Mouse (Mus musculus): Measurements from ENCODE around the gene Gm28729.
A peak's percentile ranks its signal among the peaks of the same experiment; 100 is the strongest.
"Not testable (repeated sequence)": the region's sequence is repeated elsewhere in the genome, so short reads cannot be mapped to it uniquely, and the experiment has no call there.

The Gm28729 gene

DNA sequence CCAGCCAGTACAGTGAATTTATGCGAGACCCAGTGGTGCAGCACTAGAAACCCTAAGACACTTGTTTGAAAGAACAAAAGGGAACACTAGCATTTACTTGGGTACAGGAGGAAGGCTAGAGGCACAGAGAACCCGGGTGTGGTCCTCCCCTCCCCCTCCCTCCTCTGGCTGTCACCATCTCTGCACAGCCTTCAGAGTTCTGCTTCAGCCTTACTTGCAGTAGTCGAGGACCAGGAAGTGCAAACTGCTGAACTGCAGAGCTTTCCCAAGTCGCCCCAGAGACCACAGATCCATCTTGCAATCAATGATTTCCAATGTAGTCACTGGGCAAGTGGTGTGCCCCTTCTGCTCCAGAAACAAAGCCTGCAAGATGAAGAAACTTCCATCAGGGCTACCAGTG lies 7.6 kb downstream of the Gm28729 start:
- DNase-seq: no peak

DNA sequence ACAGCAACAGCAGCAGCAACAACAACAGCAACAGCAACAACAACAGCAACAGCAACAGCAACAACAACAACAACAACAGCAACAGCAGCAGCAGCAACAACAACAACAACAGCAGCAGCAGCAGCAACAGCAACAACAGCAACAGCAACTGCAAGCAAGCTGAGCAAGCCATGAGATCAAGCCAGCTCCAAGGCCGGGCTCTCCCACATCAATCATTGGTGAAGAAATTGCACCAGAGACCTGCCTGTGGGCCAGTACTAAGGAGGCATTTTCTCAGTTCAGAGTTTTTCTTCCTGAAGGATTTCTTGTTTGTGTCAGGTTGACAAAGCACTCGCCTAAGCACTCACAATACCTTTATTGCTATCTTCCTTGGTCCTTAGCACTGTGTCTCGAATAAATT lies 8.3 kb downstream of the Gm28729 start:
- DNase-seq: no peak

DNA sequence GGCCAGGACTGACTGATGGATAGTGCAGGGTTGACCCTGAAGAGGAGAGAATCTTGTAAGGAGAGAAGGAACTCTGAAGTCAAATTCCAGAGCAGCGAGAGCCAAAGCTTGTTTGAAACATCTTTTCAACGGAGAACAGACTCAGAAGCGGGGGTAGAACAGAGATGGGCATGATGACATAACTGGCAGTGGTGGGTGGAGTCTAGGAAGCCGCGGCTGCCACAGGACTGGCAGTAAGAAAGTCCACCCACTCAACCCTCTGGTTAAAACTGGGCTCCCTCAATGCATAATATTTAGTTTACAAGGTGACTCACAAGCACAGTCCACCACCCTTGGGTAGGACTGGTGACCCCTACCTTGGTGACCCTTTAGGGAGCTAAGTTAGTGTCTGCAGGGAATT lies 9.3 kb downstream of the Gm28729 start:
- no peak for DNase-seq

DNA sequence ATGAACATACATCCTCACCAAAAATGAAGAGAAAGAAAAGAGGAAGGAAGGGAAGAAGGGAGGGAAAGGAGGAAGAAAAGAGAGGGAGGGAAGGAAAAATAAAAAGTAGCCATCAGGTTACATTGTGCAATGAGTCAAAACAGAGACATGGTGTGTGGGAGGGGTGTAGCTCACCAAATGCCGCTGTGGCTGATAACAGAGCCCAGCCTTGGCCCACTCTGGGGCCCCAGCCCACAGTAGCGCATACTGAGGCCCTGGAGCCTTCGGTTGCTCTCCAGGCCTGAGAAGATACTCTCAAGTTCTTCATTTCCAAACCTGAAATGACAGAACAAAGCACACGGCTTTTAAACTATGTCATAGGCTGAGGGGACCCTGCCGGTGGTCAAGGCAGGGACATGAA lies 10.8 kb downstream of the Gm28729 start:
- DNase-seq: no peak

DNA sequence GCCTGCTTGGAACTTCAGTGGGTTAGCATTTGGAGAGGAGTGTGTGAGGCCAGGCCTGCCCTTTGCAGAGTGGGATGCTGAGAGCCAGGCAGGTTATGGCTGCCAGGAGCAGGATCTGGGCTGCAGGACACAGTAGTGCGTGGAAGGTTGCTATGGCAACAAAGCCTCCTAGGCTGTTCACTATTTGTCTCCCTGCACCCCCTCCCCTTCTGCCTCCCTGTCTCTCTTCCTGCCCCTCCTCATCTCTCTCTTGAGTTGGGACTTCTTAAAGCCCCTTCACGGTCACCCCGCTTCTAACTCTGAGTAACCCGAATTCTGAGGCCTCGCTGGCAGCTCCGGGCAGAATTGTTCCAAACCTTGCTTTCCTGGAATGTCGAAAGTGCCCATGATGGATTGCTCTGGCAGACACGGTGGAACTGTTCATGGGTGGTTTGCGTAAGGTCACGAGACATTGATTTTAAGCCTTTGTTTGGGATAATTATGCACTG lies 19.0 kb downstream of the Gm28729 start:
- DNase-seq: peak; percentile 49 to 76

DNA sequence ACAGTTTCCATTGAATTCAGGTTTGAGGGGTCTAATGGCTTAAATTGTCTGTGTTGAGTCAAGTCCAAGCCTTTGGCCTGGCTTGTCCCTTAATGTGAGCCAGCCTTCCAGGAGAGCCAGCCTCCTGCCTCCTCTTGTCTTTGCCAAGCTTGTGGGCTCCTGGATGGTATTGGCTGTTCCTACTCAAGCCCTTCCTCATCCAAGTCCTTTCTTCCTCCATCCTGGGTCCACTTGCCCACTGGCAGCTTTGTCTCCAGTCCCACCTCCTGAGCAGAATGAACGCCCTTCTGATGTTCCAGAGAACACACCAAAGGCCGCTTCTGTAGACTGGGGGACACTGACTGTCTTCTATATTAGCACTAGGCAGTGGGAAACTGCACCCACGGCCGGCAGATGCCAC lies 19.9 kb downstream of the Gm28729 start:
- DNase-seq: no peak

DNA sequence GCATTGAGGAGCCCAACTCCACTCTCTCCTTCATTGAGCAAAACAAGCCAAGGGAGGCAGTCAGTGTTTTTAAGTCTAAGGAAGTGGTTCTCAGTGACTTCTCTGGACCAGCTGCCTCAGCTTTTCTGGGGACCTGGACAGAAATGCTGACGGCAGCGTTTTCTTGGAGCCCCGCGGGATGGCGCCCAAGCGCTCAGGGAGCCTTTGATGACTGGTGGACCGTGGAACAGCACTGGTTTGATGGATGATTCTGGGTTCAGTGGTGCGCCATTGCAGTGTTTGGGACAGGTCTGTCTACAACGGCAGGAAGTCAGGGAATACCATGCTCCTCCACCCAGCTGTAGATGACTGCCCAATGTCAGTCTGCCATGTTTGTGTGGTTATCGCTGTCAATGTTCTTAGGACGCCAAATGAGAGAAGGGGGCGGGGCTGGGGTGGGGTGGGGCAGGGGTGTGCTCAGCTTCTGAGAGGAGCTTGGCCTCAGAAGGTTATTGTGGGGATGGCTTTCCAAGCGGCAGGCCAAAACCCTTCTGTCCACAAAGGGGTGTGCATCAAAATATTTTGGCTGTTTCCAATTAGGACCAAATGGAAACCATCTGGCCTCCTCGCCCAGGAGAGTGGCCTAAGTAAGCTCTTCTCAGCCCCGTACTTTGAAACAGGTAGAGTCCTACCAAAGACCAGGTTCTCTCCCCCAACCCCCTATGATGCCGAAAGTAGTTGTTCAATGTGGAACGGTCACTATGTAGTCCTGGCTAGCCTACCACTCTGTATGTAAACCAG lies 20.8 kb downstream of the Gm28729 start:
- no peak for DNase-seq

DNA sequence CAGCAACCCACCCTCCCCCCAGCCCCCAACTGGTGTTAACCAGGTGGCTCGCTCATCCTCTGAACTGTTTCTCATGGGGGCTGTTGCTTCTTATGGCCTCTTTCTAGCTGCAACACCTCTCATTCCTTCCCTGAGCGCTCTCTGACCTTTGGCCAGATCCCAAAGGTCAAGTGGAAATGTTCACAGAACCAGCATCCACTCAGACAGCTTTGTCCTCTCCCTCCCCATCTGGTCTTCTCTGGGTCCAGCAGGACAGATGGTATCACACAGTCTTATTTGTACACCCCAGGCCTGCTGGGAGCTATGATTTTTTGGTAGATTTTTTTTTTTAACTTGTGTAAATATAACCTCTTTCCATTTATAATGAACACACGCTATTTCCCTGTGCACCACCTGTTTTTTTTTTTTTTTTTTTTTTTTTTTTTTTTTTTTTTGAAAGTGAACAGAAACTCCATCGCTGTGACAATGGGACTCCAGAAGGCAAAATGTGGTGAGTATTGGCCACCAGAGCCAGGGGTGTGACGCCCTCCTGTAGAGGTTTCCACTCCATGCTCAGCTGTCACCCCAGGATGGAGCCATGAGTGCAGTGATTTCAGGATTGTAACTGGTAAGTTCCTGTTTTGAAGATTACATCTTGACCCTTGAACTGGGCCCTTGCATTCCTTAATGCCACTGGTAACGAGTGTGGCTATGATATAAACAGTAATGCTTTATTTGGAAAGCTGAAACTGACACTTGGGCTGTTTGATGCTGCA lies 22.0 kb downstream of the Gm28729 start:
- DNase-seq: peak; percentile 25 to 51

DNA sequence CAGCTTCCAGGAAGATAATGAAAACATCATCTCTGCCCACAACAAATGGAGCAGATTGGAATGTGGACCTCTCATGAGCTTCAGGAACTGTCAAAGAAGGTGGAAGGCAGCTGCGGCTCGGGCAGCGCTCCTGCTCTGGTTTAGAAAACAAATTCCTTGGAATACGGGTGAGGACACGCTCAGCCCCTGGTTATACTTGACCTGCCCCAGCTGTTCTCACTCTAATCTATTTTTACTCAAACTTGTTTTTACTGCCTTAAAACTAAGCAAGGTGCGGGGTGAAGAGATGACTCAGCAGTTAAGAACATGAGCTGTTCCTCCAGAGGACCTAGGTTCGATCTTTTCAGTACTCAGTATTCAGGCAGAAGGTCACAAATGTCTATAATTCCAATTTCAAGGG lies 23.8 kb downstream of the Gm28729 start:
- DNase-seq: no peak

DNA sequence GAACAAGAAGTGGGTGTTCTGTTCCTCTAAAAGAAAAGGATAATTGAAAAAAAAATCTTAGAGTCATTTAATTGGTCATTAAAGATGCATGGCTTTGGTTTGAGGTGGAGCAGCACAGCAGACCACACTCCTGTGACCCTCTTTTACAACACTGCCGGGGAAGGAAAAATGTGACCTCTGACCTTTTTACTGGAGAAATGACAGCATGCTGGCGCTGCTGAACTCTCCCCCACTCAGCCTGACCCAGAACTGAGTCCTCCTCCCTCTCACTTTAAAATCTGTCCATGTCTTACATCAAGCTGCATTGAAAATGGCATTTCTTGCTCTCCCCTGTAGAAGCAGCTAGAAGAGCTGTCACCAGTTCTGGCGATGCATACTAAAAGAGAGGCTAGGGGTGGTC lies 31.9 kb downstream of the Gm28729 start:
- DNase-seq: no peak

DNA sequence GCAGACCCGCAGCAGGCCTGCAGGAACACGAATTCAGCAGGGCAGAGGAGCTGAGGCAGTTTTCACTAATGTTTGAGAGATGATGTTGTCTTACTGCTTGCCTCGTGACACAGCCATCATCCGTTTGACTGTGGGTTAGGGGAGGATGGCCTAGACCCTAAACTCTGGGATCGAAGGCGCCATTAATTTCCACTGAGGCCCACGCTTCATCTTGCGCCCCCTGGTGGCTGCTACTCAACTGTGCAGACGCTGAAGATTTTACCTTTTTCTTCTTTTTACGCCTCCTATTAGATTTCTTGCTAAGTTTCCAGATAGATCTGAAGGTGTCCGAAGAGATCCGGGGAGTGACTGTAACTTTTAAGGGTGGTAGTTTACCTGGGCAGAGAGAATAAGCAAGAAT lies 33.3 kb downstream of the Gm28729 start:
- DNase-seq: peak; percentile 43 to 66

DNA sequence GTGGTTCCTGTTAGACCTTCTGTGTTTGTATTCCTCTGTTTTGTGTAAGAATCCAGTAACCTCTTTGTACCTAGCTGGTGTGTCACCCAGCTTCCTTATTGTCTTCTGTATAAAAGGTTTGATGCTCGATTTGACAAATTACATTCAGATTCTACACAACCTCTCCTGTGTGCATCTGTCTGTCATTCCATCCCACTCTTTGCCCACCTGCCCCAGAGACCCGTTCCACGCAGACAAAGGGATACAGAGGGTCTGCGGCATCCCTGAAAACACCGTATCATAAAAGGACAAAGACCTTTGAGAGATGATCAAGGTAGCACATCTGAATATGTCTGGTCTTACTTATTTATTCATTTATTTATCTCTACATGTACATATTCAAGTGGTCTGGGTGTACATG lies 37.2 kb downstream of the Gm28729 start:
- DNase-seq: not testable (repeated sequence)

DNA sequence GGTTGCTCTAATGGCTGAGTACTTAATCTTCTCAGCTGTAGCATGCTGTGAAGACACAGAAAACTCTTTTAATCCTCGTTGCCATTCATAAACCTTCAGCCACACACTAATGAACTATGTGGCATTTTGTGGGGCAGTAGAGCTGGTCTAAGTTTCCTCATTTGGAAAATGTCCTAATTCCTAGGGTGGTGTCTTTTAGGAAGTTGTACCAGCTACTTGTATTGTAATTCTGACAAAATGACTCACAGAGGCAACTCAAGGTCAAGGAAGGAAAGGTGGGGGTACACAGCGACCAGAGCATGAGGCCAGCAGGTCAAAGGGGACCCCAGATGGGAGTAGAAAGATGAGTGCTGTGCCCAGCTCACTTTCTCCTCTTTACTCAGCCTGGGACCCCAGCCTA lies 41.4 kb downstream of the Gm28729 start:
- no peak for DNase-seq

DNA sequence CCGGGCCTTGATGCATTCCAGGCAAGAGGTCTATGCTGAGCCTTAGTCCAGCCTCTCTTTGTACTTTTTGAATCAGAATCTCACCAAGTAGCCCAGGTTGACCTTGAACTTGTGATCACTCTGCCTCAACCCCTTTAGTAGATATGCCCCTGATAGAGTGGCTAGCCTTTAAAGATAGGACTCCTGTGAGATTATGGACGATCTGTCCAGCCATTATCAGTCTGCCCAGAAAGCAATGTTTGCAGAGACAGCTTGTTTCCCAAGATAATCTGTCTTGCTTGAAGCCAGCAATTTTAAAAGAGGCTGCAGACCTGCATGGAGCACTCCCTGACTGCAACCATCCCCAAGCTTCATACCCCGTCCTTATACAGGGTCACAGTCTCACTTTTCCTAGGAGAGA lies 42.0 kb downstream of the Gm28729 start:
- DNase-seq: no peak

DNA sequence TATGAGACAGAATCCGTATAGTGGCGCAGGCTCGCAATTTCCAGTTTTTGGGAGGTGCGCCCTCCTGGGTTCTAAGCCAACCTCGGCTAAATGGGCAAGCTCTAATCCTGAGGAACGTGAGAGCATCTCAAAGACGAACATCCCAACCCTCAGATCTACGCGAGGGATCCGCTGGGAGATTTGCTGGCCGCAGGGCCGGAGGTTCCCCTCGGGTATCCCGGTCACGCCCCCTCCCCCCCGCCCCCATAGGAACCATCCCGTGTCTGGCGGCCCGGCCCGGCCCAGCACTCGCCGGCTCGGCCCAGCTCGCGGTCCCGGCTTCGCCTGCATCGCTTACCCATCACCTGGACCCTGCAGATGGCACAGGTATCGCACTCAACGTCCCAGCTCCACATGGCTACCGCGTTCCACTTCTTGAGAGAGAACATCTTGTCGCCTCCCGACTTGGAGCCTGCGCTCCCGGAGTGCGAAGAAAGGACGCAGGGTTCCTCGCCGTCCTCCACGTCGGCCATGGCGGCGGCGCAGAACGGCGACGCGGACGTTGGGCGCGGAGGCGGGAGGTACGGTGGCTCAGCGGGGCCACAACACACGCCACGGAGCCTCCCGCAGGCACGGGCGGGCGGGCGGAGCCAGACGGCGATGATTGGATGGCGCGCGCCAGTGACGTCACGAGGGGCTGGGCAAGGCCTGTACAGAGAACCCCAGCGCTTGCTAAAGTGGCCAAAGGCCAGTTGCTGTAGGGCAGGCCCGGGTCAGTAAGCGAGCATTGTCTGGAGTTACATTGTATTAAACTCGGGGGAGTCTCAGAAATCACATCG lies 46.8 kb downstream of the Gm28729 start, which contains the start of gene Rnf7:
Gene Rnf7 (minus strand): TSS at position 605 of the 818 bp plus-strand sequence.
- peak; percentile 100 for DNase-seq

DNA sequence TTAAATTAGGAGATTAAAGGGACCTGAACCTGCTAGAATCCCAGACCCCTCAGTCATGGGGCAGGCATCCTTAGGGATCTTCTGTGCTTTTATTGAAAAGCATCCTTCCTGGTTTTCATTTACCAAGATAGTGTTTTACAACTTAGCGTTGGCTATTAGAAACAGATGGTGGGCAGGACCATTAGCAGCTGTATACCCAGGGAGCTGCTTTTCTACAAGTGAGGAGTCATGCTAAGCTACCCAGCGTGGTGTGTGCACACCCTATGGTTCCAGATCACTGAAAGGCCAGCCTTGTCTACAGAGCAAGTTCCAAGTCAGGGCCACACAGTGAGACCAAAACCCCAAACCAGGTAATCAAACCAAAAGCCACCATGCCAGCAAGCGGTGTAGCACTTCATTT lies 52.7 kb downstream of the Gm28729 start:
- DNase-seq: no peak

DNA sequence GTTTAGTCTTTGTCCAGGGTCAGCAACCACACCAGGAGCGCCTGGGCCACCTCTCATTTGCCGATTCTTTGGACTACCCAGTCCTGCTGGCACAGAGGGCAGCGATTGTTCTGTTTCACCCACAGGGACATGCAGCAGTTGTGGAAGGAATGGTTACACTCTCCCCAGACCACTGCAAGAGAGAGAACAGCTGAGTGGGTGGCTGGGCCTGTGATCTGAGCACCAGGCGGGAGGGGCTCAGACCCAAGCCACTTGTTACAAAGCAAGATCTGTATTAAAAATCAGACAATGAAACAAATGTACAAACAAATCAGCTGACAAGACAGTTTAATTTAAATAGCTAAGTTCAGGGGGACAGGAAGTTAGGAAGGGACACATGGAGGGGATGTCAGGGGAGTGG lies 53.4 kb downstream of the Gm28729 start:
- DNase-seq: not testable (repeated sequence)

DNA sequence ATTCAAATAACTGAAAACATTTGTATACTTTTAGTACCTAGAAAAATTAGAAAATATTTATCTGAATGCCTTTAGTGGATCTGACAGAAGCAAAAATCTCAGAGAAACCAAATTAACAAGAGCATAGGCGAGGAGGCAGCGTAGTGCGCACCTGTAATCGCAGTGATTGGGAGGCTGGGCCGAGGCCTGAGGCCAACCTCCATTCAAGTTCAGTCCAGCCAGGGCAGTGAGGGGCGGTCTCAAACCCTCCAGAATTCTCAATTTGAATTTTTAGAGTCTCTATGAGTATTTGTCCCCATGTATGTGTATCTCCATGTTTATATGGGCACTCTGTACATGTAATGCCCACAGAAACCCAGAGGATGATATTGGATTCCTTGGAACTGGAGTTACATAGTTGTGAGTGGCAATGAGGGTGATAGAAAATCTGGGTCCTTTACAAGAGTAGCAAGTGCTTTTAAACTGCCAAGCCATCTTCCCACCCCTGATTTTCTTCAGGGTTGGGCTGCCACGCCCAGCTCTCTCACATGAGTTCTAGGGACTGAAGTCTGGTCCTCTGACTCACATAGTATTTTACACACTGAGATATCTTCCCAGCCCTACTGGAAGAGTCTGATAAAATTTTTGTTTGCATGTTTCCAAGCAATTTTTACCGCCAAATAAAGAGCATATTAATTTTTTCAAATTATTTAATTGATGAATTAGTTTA lies 54.6 kb downstream of the Gm28729 start:
- DNase-seq: no peak

DNA sequence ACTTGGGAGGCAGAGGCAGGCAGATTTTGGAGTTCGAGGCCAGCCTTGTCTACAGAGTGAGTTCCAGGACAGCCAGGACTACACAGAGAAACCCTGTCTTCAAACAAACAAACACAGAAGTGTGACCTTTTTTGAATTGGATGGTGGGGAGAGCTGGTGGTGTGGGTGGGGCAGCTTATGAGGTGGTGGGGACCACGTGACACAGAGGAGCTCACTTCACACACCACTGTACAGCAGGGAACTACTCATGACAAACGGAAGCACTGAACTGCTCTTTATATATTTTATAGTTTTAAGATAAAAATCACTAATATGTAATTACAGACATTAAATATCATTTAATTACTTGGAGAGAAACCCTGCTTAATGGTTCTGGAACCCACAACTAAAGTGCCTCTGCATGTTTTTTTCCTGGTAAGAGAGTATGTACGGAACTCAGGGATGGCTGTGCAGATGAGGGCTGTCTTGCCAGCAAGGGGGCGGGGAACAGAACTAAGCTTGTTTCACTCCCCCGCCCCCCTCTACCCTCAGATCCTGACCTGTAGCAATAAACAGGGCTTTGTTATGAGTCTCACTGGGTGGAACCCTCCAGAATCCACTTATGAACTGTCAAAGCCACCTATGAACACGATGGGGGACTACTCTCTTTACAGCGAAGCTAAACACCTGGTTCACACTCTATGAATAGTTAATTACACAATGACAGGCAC lies 55.4 kb downstream of the Gm28729 start:
- DNase-seq: no peak

DNA sequence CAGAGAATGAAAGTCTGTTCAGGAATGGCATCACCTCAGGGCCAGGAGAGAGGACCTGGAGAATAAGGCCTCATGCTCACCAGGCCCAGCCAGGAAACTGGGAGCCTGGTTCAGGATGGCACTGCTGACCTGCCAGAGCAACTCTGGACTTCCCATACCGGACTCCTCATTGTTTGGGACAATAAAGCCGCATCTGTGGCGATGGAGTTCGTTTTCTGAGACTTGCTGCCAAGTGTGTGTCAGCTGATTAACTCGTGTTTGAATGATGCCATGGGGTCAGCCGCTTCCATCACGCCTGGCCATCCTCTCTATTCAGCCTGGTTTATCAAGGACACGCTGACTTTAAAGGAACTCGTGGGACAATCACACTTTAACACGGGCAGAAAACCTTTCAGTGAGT lies 61.4 kb downstream of the Gm28729 start:
- DNase-seq: no peak

DNA sequence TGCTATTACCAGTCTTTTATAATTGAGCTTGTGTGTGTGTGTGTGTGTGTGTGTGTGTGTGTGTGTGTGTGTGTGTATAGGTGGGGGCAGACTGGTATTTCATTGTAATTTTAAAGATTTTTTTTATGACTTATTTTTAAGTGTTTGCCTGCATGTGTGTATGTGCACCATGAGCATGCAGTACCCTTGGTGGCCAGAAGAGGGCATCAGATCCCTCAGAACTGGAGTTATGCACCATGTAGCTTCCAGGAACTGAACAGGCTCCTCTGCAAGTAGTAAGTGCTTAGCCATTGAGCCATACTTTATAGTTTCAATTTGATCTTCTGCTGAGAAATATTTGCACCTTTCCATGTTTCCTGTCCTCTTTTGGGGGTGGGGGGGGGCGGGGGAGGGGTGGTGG lies 63.5 kb downstream of the Gm28729 start:
- DNase-seq: no peak

Data from kidney, postnatal 25 days (tissue).